Mouse (Mus musculus) 3T3-L1 (cell line): ENCODE measurements around the gene Setd1b.
"Not testable (repeated sequence)": the region's sequence is repeated elsewhere in the genome, so short reads cannot be mapped to it uniquely, and the experiment has no call there.

ENCODE experiments used
- DNase-seq: peaks from one replicate; pipeline ENCODE4 v3.0.0-alpha.2; 2015; ENCODE audit warnings: low read depth, low spot score

Gene Setd1b

GRCm38 (mm10) chr5:123200816-123201522 is 59.0 kb downstream of the Setd1b start:
- not testable (repeated sequence) for DNase-seq

- DNase-seq: no peak
Measured at GRCm38 (mm10) chr5:123201523-123201892, 59.5 kb downstream of the Setd1b start.

GRCm38 (mm10) chr5:123201987-123202386 is 60.0 kb downstream of the Setd1b start:
- no peak for DNase-seq

GRCm38 (mm10) chr5:123202771-123203170 is 60.8 kb downstream of the Setd1b start:
- DNase-seq: not testable (repeated sequence)

GRCm38 (mm10) chr5:123203591-123203990 is 61.6 kb downstream of the Setd1b start:
- not testable (repeated sequence) for DNase-seq
